Mouse (Mus musculus) gastrocnemius, postnatal 4 days (tissue): ENCODE results near the gene Olfr1350. TPM values are rescaled to one million over a fixed set of nuclear protein-coding genes. Genes with fewer than 3 reads are reported as not detected.
"Not testable (repeated sequence)": the region's sequence is repeated elsewhere in the genome, so short reads cannot be mapped to it uniquely, and the experiment has no call there.

ENCODE experiments used
- DNase-seq, 2 experiments: peaks; one replicate each; pipeline ENCODE4 v3.0.0; 2021 to 2022; ENCODE audit warnings: low spot score in 2 of 2, mixed read lengths in 2 of 2
- long read RNA-seq, 2 experiments: library from polyadenylated mRNA; stranded (forward); transcript quantifications; one replicate each; pipeline ENCODE4 v2.0.0; 2021
- total RNA-seq, 2 experiments: library from RNA; stranded (reverse); gene quantifications; 2 replicates each; pipeline ENCODE4 v1.2.3; 2021

Gene Olfr1350
- not detected for total RNA-seq
- long read RNA-seq, experiment 1 = 0 reads
- long read RNA-seq, experiment 2 = 0 reads

GRCm38 (mm10) chr7:6564541-6564940 lies at the start of gene Olfr1350:
Gene Olfr1350, plus strand, starts transcription at chr7:6564841.
- no peak for DNase-seq

GRCm38 (mm10) chr7:6521666-6522065 lies 43.0 kb upstream of the Olfr1350 start:
- no peak for DNase-seq

- no peak for DNase-seq
Measured at GRCm38 (mm10) chr7:6522850-6523249, 41.8 kb upstream of the Olfr1350 start, which contains the start of gene Olfr1349. Gene Olfr1349, minus strand, starts transcription at chr7:6522950.

GRCm38 (mm10) chr7:6525001-6525400 lies 39.6 kb upstream of the Olfr1350 start:
- no peak for DNase-seq

GRCm38 (mm10) chr7:6526141-6526540 lies 38.5 kb upstream of the Olfr1350 start:
- DNase-seq = no peak

GRCm38 (mm10) chr7:6586096-6586759 lies 21.6 kb downstream of the Olfr1350 start:
- DNase-seq = no peak

- not testable (repeated sequence) for DNase-seq
Measured at GRCm38 (mm10) chr7:6588766-6589165, 24.1 kb downstream of the Olfr1350 start.

- DNase-seq = no peak
Measured at GRCm38 (mm10) chr7:6603331-6603730, 38.7 kb downstream of the Olfr1350 start.

Other genes with a start within 250 kb of the Olfr1350 start
- gene Zfp583, start 233.6 kb upstream of the Olfr1350 start, total RNA-seq = 1 to 10 TPM; 1.2 to 1.9 TPM
- under 1 TPM; 0.37 to 0.47 TPM for gene Gm3854, start 221.1 kb upstream of the Olfr1350 start, total RNA-seq
- gene Zfp78, start 201.6 kb upstream of the Olfr1350 start, total RNA-seq = 1 to 10 TPM; 1.8 to 2.0 TPM
- 1 to 10 TPM; 7.1 to 7.5 TPM for gene Zfp28, start 181.5 kb upstream of the Olfr1350 start, total RNA-seq
- under 1 TPM in 1 of 2 experiments, not detected in 1; 0.44 TPM for gene Smim17, start 166.1 kb upstream of the Olfr1350 start, total RNA-seq
- gene Gm20715, start 154.6 kb upstream of the Olfr1350 start, total RNA-seq = not detected
- gene Olfr1344, start 126.2 kb upstream of the Olfr1350 start, total RNA-seq = not detected
- not detected for gene Olfr1336, start 108.7 kb upstream of the Olfr1350 start, total RNA-seq
- gene Olfr1346, start 97.7 kb upstream of the Olfr1350 start, total RNA-seq = not detected
- gene Olfr5, start 77.9 kb upstream of the Olfr1350 start, total RNA-seq = not detected
- gene Olfr1347, start 65.1 kb upstream of the Olfr1350 start, total RNA-seq = not detected
- not detected for gene Olfr1348, start 56.1 kb upstream of the Olfr1350 start, total RNA-seq
- gene Olfr1349, start 41.9 kb upstream of the Olfr1350 start, total RNA-seq = not detected
- 100 to 1,000 TPM; 397 to 406 TPM for gene Zim1, start 131.6 kb downstream of the Olfr1350 start, total RNA-seq
- gene Peg3, start 165.6 kb downstream of the Olfr1350 start, total RNA-seq = 100 to 1,000 TPM; 567 to 584 TPM
- gene Usp29, start 165.7 kb downstream of the Olfr1350 start, total RNA-seq = 10 to 100 TPM; 26.6 to 33.7 TPM